Mouse (Mus musculus) Patski (cell line): ENCODE results near the gene Gemin6. TPM values are rescaled to one million over a fixed set of nuclear protein-coding genes. Genes with fewer than 3 reads are reported as not detected.
"Not testable (repeated sequence)": the region's sequence is repeated elsewhere in the genome, so short reads cannot be mapped to it uniquely, and the experiment has no call there.

Experiments
- ATAC-seq: fragments of 100-300 bp; one replicate; pipeline ENCODE4 v1.8.0; 2021
- CTCF ChIA-PET: fragments of 350-600 bp; sonication (Branson Sonifier 250); formaldehyde crosslinking; loops from one replicate; lab custom pipeline; 2022; ENCODE audit warnings: inconsistent platforms; lab: Charles Lee
- POLR2A ChIA-PET: fragments of 350-600 bp; sonication (Branson Sonifier 250); formaldehyde crosslinking; loops from one replicate; lab custom pipeline; 2022; ENCODE audit warnings: antibody characterized with exemption, inconsistent platforms; lab: Charles Lee
- DNase-seq: peaks from one replicate; pipeline ENCODE4 v3.0.0-alpha.2; 2011; ENCODE audit warnings: low read depth, low spot score
- H3K27me3 ChIP-seq: fragments of 371-371 bp; one replicate; pipeline ENCODE4 v1.5.1; 2021
- CTCF ChIP-seq: fragments of 100-300 bp; IDR thresholded peaks from one replicate; pipeline ENCODE4 v1.5.1; 2021
- in situ Hi-C: fragments of 300-500 bp; cut with MboI; formaldehyde crosslinking; loops from 3 replicates; pipeline ENCODE4 v1.11.1; 2018; ENCODE audit warnings: low pct_unique_long_range_greater_than_20kb, mixed read lengths
- polyA plus RNA-seq: library from polyadenylated mRNA; unstranded; gene quantifications from one replicate; pipeline ENCODE4 v1.2.3, GENCODE M21; 2021

Gene Gemin6
- polyA plus RNA-seq, 1 experiment from 2014 or later, result 16.4 TPM

GRCm38 (mm10) chr17:80205657-80206056 lies 18.6 kb upstream of the Gemin6 start:
- POLR2A ChIA-PET, result no interaction called here
- in situ Hi-C loops, result no loop called here
- no peak for TF ChIP-seq CTCF
- CTCF ChIA-PET, result no interaction called here
- DNase-seq, result no peak
- ATAC-seq, result no peak
- H3K27me3 ChIP-seq, result no peaks in the 10 kb centered on the region

GRCm38 (mm10) chr17:80206301-80206670 lies 18.0 kb upstream of the Gemin6 start:
- POLR2A ChIA-PET, result interaction anchor here (1.0 kb wide), 1 partner anchor 18 kb away, joined by 3 read pairs; no protein-coding TSS in a partner anchor
- no peak for TF ChIP-seq CTCF
- no peak for DNase-seq
- CTCF ChIA-PET, result no interaction called here
- no peaks in the 10 kb centered on the region for H3K27me3 ChIP-seq
- peak; percentile 64 for ATAC-seq
- in situ Hi-C loops, result no loop called here

- ATAC-seq, result peak; percentile 89
- H3K27me3 ChIP-seq, result no peaks in the 10 kb centered on the region
- POLR2A ChIA-PET, result interaction anchor here (0.6 to 1.2 kb wide), 4 partner anchors 13 to 165 kb away, joined by 3 to 4 read pairs (median 3); no protein-coding TSS in a partner anchor
- CTCF ChIA-PET, result no interaction called here
- peak; percentile 93 for DNase-seq
- TF ChIP-seq CTCF, result no peak
- in situ Hi-C loops, result no loop called here
Measured at GRCm38 (mm10) chr17:80206671-80207581, 17.3 kb upstream of the Gemin6 start, which contains the start of the genes Srsf7 and Ttc39d. Gene Srsf7 (minus strand): TSS chr17:80207307. Gene Ttc39d (plus strand): TSS chr17:80207460.

- DNase-seq, ATAC-seq, POLR2A ChIA-PET, H3K27me3 ChIP-seq, in situ Hi-C loops, CTCF ChIA-PET: not testable (repeated sequence)
Measured at GRCm38 (mm10) chr17:80213998-80214397, 10.2 kb upstream of the Gemin6 start.

- in situ Hi-C loops, result no loop called here
Measured at GRCm38 (mm10) chr17:80220131-80220530, 4.1 kb upstream of the Gemin6 start.

GRCm38 (mm10) chr17:80221202-80221601 lies 3.0 kb upstream of the Gemin6 start:
- no peaks in the 10 kb centered on the region for H3K27me3 ChIP-seq
- ChIA-PET POLR2A (no interaction called here), CTCF (no interaction called here)
- no peak for DNase-seq
- no peak for TF ChIP-seq CTCF
- in situ Hi-C loops, result no loop called here
- ATAC-seq, result no peak

More at GRCm38 (mm10) chr17:80220131-80220530, 4.1 kb upstream of the Gemin6 start:
- ATAC-seq (no peak), DNase-seq (no peak)
- CTCF ChIA-PET, result no interaction called here
- POLR2A ChIA-PET, result interaction anchor here (1.2 kb wide), 1 partner anchor 13 kb away, joined by 3 read pairs; the partner anchor contains the start of genes Srsf7 and Ttc39d
- TF ChIP-seq CTCF, result no peak
- H3K27me3 ChIP-seq, result no peaks in the 10 kb centered on the region

- ChIA-PET POLR2A (interaction anchor here (0.6 kb wide), 1 partner anchor 211 kb away, joined by 3 read pairs; no protein-coding TSS in a partner anchor), CTCF (no interaction called here)
- ATAC-seq (no peak), DNase-seq (no peak)
- in situ Hi-C loops, result no loop called here
- no peaks in the 10 kb centered on the region for H3K27me3 ChIP-seq
- peak; percentile 62 for TF ChIP-seq CTCF
Measured at GRCm38 (mm10) chr17:80221890-80222628, 2.2 kb upstream of the Gemin6 start.

- peak; percentile 13 for ATAC-seq
- no peak for TF ChIP-seq CTCF
- no peaks in the 10 kb centered on the region for H3K27me3 ChIP-seq
- in situ Hi-C loops, result no loop called here
- CTCF ChIA-PET, result interaction anchor here (0.6 to 2.1 kb wide), 3 partner anchors 11 to 1633 kb away, joined by 3 to 4 read pairs (median 3); no protein-coding TSS in a partner anchor
- no peak for DNase-seq
- POLR2A ChIA-PET, result interaction anchor here (0.6 to 1.7 kb wide), 2 partner anchors 12 to 30 kb away, joined by 4 to 5 read pairs; no protein-coding TSS in a partner anchor
Measured at GRCm38 (mm10) chr17:80223829-80224228, 412 bp upstream of the Gemin6 start.

GRCm38 (mm10) chr17:80225142-80225541 lies 901 bp downstream of the Gemin6 start:
- POLR2A ChIA-PET, result interaction anchor here (0.7 kb wide), 1 partner anchor 19 kb away, joined by 3 read pairs; no protein-coding TSS in a partner anchor
- H3K27me3 ChIP-seq, DNase-seq, ATAC-seq, in situ Hi-C loops: not testable (repeated sequence)
- CTCF ChIA-PET, result interaction anchor here (2.1 kb wide), 1 partner anchor 9 kb away, joined by 4 read pairs; no protein-coding TSS in a partner anchor

- in situ Hi-C loops, result no loop called here
- no peak for TF ChIP-seq CTCF
- POLR2A ChIA-PET, result no interaction called here
- CTCF ChIA-PET, result no interaction called here
- no peaks in the 10 kb centered on the region for H3K27me3 ChIP-seq
- ATAC-seq (no peak), DNase-seq (no peak)
Measured at GRCm38 (mm10) chr17:80229396-80229795, 5.2 kb downstream of the Gemin6 start.
